Mouse (Mus musculus) G1E (cell line): ENCODE measurements at regions not wholly inside any gene's neighbourhood (a gene's known extent, or its start where the extent isn't known, plus 50 kb on each side); places are given as distances from the start of the nearest gene placed in this dataset.

Experiments
- CTCF ChIP-seq: IDR thresholded peaks from 2 replicates; pipeline ENCODE4 v1.5.1; 2012; ENCODE audit warnings: low read depth, low read length, inconsistent platforms, mixed read lengths
- GATA1 ChIP-seq: IDR thresholded peaks from 2 replicates; pipeline ENCODE4 v1.6.1; 2012; ENCODE audit warnings: borderline replicate concordance, low read length, inconsistent platforms, mixed read lengths
- GATA2 ChIP-seq: IDR thresholded peaks from 2 replicates; pipeline ENCODE4 v1.6.1; 2012; ENCODE audit warnings: low read depth, low read length, inconsistent platforms, borderline replicate concordance
- POLR2AphosphoS5 ChIP-seq: IDR thresholded peaks from 2 replicates; pipeline ENCODE4 v1.6.1; 2012; ENCODE audit warnings: low read depth, low read length, inconsistent platforms; ENCODE audit not compliant: insufficient replicate concordance
- TAL1 ChIP-seq: conservative IDR thresholded peaks from 2 replicates; pipeline ENCODE4 v1.6.1; 2012; ENCODE audit warnings: low read depth, low read length, inconsistent platforms, mixed read lengths

- TF ChIP-seq CTCF: no peak
- TF ChIP-seq GATA1: no peak
- no peak for TF ChIP-seq POLR2AphosphoS5
- TF ChIP-seq TAL1: no peak
- TF ChIP-seq GATA2: no peak
These were observed 92.2 kb upstream of the Usp38 start for GRCm38 (mm10) chr8:81106763-81107509.
